Mouse (Mus musculus): Measurements from ENCODE around the gene Alpl.

Alpl gene

DNA sequence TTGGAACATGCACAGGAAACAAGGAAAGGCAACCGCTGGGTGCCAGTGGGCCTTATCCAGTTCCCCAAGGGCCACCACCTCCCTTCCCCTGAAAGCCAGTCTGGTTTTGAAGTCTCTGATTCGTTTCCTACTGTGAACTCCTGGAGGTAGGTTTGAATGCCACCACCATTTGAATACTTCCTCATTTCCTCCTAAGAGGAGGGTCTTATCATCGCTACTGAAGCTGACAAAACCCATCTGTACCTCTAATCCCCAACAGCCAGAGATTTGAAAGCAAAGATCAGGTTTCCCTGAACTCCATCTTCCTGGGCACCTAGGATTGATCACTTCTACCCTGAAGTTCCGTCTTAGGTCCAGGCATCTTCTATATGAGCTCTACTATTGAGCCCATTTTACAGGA lies 854 bp upstream of the Alpl start:
- DNase-seq = no peak

- no peak for DNase-seq
Measured at GRCm38 (mm10) chr4:137794178-137794900, 1.8 kb downstream of the Alpl start.

- DNase-seq = no peak
Measured at GRCm38 (mm10) chr4:137793611-137794010, 2.6 kb downstream of the Alpl start.

GRCm38 (mm10) chr4:137791440-137791839 lies 4.7 kb downstream of the Alpl start:
- no peak for DNase-seq

- no peak for DNase-seq
Measured at GRCm38 (mm10) chr4:137790981-137791380, 5.2 kb downstream of the Alpl start.

DNA sequence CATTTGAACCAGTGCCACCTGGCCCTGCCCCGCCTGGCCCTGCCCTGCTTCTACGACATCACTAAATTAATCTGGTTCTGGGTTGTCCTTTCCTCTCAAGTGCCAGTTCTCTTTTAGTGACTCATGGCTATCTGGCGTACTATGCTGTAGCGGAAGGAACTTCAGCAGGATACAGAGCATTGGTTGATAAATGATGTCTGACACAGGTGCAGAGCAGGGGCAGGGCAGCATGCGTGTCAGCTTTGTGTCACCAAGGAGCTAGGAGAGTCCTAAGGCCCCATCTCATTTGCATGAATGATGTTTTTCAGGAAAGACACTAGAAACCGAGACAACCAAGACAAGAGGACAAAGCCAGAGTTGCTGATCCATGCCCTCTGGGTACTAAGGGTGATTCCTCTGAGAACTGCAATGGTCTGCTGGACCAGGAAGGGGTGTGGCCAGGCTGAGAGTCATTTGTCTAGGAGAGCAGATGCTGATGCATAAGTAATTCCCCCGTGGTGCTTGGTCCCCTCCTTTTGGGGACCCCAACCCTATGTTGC lies 7.6 kb downstream of the Alpl start:
- DNase-seq = no peak

DNA sequence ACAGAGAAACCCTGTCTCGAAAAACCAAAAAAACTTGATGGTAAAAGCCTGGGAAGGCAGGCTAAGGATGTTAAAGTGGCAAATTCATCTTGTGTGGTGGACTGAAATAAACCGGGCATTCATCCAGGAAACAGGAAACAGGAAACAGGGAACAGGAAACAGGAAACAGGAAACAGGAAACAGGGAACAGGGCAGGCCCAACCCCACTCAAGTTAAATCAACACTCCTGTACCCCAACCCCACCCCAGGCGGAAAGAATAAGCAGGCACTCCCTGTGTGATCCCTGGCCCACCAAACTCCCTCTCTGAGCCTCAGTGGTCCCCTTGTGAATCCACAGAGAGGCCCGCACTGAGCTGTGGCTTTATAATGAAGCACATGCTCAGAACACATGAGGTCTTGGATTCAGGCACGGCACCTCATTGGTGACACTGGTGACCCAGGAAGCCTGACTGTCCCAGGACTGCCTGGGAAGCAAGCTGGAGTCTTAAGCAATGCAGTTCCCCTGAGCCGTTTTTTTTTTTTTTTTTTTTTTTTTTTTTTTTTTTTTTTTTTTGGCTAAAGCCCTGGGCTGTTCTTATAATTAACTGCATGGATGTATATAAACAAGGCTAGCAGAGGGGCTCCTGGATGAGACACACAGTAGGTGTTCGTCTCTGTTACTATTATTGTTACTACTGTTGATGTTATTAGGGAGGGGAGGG lies 8.4 kb downstream of the Alpl start:
- DNase-seq = no peak

GRCm38 (mm10) chr4:137786488-137786887 lies 9.7 kb downstream of the Alpl start:
- no peak for DNase-seq

DNA sequence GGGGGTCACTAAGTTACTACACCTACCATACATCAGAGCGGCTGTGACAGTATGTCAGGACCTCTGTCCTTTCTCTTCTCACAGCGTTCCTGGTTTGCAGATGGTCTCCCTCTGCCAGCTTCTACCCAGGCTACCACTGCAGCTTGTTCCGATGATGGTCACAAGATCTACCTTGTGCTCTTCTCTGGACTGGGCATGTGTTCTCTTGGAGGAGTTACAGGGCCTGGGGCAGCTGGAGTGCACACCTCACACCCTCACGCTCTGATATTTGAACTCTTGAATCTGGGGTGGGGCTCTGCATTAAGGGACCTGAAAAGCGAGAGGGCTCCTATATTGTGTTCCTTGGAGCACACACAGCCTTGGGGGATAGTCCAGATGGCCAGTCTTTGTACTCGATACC lies 10.9 kb downstream of the Alpl start:
- DNase-seq = no peak

DNA sequence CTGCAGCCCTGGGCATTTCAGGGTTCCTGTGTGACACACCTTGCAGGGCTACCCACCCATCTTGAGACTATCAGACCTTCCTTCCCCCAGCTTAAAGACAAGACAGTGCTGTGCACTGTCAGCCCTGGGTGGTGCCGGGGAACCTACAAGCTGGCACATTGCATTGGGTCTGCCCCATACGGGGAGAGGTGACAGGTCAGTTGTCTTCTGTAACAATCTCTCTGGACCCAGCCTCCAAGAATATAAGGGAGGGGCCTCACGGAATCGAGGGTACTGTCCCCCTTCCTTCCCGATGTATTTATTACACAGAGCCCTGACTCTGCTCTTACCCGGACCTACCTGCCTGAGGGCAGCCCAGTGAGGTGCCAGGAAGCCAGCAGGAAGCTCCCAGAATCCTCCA lies 11.4 kb downstream of the Alpl start:
- no peak for DNase-seq

- DNase-seq = peak; percentile 52
Measured at GRCm38 (mm10) chr4:137783541-137784191, 12.5 kb downstream of the Alpl start.

DNA sequence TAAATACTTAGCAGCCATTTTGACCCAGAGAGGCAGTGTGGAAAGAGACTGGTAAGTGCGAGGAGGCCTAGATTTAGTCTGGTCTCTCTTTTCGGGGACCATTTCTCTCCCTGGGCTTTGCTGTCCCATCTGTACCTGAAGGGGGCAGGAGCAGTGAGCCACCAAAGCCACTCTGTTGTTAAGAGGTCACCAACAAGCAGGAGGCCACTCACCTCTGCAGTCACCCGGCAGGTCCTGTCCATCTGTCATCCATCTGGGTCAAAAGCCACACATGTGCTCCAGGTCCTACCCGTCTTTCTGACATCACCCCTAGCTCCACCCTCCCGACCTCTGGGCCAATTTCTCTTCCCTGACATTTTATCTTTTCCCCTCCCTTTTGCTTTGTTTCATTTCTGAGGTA lies 14.2 kb downstream of the Alpl start:
- no peak for DNase-seq

- DNase-seq = no peak
Measured at GRCm38 (mm10) chr4:137780986-137781385, 15.2 kb downstream of the Alpl start.

GRCm38 (mm10) chr4:137778397-137779184 lies 17.6 kb downstream of the Alpl start:
- DNase-seq = no peak

GRCm38 (mm10) chr4:137777866-137778265 lies 18.3 kb downstream of the Alpl start:
- no peak for DNase-seq

DNA sequence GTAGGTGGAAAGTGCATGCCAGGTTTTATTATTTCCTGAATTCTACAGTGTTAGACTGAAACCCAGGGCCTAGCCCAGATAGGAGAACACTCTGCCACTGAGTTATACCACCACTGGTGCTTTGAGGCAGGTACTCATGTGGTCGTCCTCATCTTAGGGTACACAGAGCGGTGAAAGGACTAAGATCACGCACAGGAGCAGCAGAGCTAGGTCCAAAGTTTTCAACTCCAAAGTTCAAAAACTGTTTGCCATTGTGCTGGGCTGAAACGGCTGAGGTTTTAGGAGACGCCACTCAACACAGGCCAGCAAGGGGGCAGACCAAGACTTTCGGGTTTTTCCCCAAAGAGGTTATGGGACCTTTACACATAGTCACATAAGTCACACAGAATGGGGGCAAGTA lies 21.7 kb downstream of the Alpl start:
- no peak for DNase-seq

DNA sequence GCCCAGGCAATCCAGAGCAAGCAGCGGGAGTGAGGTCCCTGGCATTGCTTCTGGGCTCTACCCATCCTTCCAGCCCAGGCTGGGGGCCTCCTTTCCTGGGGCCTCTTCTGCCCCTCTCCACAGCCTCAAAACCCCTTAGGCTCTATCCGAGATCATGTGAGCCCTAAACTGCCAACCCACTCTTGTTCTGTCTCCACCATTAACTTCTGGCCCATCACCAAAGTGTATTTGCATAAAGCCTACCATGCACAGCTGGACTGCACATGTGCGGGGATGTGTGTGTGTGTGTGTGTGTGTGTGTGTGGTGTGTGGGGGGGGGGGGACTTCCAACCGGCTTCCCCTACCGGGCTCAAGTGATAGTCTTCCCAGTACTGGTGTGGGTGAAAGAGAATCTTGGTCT lies 22.2 kb downstream of the Alpl start:
- no peak for DNase-seq

- no peak for DNase-seq
Measured at GRCm38 (mm10) chr4:137773369-137773899, 22.8 kb downstream of the Alpl start.

DNA sequence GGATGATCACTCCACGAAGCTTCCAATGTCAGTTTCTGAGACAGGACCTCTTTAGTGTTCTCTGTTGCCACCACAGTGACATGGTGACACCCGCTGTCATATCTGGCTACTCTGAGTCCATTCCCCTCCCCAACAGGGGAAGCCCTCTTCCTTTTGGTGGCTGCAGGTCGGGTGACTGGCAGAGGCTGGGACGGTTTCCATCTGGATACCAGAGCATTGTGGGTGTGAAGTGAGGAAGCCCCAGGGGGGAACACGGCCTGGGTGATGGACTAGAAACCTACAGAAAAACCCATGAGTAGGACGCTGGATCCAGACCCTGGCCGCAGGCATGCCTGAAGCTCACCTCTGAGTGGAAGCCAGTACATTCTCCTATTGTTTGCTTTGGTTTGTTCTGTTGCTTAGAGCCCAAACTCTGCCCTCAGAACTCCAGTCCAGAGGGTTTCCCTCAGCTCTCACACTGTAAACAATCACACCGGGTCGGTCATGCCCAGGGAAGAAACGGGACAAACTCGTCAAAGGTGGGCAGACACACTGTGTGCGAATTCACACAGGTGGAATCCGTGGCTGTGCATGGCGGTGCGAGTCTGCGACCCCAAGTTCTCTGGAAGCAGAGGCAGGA lies 23.6 kb downstream of the Alpl start:
- DNase-seq = no peak

GRCm38 (mm10) chr4:137771749-137772148 lies 24.4 kb downstream of the Alpl start:
- DNase-seq = no peak

DNA sequence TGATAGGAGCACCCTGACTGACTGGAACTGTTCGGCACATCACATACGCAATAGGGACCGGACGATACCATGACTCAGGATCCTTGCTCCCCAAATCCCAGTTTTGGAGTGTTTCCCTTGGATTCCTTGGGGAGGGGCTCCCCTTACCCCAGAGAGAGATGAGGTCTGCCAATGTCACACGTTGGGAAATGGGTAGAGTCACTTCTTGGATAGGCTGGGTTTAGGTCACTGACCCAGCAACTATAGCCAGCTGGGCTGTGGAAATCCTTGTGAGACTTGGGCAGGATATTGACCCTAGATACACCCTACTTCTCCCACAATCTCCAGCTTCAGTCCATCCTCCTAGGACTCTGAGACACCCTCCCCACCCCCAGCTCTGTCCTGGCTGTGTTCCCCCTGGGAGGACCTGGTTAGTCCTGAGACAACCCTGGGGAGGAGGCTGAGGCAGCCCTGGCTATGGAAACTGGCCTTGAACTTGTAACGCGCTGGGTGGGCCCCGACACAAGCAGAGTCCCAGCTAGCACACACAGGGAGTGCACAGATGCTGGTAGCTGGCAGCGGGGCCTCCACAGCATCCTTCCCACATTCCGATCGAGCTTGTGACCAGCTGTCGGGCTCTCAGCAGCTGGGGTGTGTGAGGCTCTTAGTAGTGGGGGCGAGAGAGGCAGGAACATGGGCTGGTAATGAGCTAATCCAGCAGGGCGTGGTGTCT lies 25.1 kb downstream of the Alpl start:
- no peak for DNase-seq

DNA sequence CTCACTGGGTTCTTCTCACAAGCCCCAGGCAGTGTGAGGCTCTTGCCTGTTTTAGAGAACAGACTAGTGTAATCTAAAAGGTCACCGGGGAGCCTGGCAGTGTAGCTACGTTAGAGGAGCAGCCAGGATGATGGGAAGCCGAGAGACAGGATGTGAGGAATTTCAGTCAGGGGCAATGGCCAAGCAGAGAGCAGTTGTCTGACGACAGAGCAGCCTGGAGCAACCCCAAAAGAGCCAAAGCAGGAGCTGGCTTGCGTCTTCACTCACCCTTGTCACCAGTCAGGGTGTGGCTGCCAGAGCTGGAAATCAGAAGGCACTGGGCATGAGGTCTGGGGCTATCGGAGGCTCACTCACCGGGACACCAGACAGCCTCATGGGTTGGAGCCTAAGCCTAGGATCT lies 26.5 kb downstream of the Alpl start:
- DNase-seq = no peak
